Mouse (Mus musculus): ENCODE data around the gene Usp7. TPM values are rescaled to one million over a fixed set of nuclear protein-coding genes. Genes with fewer than 3 reads are reported as not detected.

The Usp7 gene
- polyA plus RNA-seq, 1 experiment from 2014 or later, result 32.8 TPM

DNA sequence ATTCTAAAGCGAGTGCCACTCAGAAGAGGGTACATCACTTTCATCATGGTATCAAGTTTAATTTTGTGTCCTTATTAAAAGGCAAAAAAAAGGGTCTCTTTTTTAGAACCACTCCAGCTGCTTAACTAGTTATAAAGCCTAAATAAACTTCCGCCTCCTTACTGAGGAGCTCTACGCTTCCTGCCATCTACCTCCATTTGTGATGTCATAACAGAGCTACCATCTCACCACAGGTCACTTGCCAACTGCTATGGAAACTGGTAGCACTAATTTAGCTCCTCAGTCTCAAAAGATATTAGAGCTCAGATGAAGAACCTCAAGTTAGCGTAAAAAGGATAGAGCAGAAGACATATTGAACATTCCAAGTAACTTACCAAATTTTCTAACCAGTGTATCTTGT is 71.7 kb downstream of the Usp7 start:
- DNase-seq (ENCODE audit: low spot score), result no peak

DNA sequence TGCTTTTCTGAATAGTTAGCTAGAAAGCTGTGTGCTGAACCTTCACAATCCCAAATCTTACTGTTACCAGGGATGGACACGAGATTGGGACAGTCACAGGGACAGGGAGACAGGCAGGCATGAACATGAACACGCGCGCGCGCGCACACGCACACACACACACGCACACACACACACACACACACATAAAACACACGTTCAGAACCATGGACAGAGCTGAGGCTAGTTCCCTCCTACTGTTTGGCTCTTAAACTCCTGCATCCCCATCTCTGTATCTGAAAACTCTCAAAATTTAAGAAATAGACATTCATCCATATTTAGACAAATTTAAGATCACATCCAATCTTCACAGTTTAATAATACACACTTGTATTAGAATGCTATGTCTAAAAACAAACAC is 74.4 kb downstream of the Usp7 start:
- H3K9me3 ChIP-seq (replicated peaks), result no peaks in the 10 kb centered on the region
- no peak overlapping the region for H3K4me3 ChIP-seq
- no peaks in the 10 kb centered on the region for H3K27me3 ChIP-seq (ENCODE audit: low read depth, poor library complexity, severe bottlenecking)
- WGBS, result 95% methylated on average over 10 of the region's 10 CpGs
- DNase-seq (ENCODE audit: low spot score), result no peak
- no peak overlapping the region for H3K27ac ChIP-seq
- peaks cover 8% of the 10 kb centered on the region for H3K4me1 ChIP-seq
- H3K36me3 ChIP-seq, result peaks cover 39% of the 10 kb centered on the region

More for the DNA sequence above, 71.7 kb downstream of the Usp7 start:
- H3K4me1 ChIP-seq, result peaks cover 8% of the 10 kb centered on the region
- H3K27me3 ChIP-seq (ENCODE audit: low read depth, poor library complexity, severe bottlenecking), result no peaks in the 10 kb centered on the region
- WGBS, result 93% methylated on average over 4 of the region's 4 CpGs
- H3K36me3 ChIP-seq, result peaks cover 12% of the 10 kb centered on the region
- no peak overlapping the region for H3K4me3 ChIP-seq
- no peaks in the 10 kb centered on the region for H3K9me3 ChIP-seq (replicated peaks)
- no peak overlapping the region for H3K27ac ChIP-seq

DNA sequence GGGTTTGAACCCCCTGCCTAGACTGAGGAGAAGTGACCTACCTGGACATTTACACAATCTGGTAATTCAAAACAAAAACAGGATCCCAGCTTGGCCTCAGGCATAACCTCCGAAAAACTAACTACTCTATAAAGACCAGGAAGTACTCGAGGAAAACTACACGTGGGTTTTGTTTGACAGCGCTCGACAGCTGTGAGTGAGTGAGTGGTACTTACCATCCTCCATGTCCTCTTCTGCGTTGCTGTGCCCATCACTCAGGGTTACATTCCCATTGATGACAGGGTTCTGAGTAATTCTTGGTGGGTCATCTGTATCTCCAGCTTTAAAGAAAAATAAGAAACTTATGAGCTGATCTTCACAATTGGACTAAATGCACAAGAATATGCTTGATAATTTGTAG is 75.8 kb downstream of the Usp7 start:
- Histone ChIP-seq H3K4me3 (no peak overlapping the region), H3K4me1 (peaks cover 8% of the 10 kb centered on the region), H3K9me3 (replicated peaks) (no peaks in the 10 kb centered on the region), H3K36me3 (peaks cover 51% of the 10 kb centered on the region), H3K27me3 (ENCODE audit: low read depth, poor library complexity, severe bottlenecking) (no peaks in the 10 kb centered on the region), H3K27ac (no peak overlapping the region)
- 75% methylated on average over 6 of the region's 6 CpGs for WGBS
- no peak for DNase-seq (ENCODE audit: low spot score)

DNA sequence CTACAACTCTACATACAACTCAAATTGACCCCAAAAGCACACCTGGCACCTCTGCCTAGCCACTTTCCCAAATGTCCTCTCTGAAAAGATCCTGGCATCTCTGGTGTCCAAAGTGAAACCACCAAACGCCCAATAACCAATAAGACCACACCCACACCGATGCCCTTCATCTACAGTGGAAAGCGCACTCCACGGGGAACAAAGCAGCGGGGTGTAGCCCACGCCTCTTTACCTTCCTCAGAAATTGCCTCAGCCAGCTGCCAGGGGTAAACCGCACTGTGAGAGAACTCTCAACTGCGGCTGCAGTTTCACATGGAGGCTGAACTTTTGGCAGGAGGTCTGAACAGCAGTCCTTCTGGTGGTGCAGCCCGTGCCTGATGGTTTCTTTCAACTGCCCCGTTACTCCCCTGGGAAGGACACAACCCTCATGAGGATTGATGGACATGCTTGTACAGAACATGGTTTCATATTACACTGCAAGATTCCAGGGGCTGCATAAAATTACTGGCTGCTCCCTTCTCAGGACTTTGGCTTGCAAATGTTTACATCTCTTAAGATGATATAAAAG is 76.5 kb downstream of the Usp7 start:
- Histone ChIP-seq H3K27me3 (ENCODE audit: low read depth, poor library complexity, severe bottlenecking) (no peaks in the 10 kb centered on the region), H3K36me3 (peaks cover 58% of the 10 kb centered on the region), H3K4me1 (peaks cover 8% of the 10 kb centered on the region), H3K4me3 (no peak overlapping the region), H3K27ac (no peak overlapping the region), H3K9me3 (replicated peaks) (no peaks in the 10 kb centered on the region)
- DNase-seq (ENCODE audit: low spot score), result no peak
- 75% methylated on average over 10 of the region's 10 CpGs for WGBS

DNA sequence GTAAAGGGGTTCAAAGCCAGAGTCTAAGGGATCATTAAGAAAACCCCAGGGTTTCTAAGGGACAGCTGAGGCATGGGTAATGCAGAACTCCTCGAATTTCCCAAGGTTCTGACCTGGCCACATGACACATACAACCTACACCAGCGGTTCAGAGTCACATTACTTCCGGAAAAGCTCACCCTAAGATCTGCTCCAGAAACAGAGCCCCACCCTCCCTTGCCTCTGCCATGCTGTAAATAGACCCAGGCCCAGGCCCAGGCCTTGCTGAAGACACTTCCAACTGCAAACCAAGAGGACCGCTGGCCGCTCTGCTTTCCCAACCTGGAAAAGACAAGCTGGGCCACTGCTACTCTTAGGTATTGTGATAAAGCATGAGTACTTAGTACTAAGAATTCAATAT is 77.3 kb downstream of the Usp7 start:
- Histone ChIP-seq H3K4me1 (peaks cover 8% of the 10 kb centered on the region), H3K4me3 (no peak overlapping the region), H3K27me3 (ENCODE audit: low read depth, poor library complexity, severe bottlenecking) (no peaks in the 10 kb centered on the region), H3K9me3 (replicated peaks) (no peaks in the 10 kb centered on the region), H3K36me3 (peaks cover 66% of the 10 kb centered on the region), H3K27ac (no peak overlapping the region)
- DNase-seq (ENCODE audit: low spot score), result no peak
- WGBS, result 91% methylated on average over 5 of the region's 5 CpGs

DNA sequence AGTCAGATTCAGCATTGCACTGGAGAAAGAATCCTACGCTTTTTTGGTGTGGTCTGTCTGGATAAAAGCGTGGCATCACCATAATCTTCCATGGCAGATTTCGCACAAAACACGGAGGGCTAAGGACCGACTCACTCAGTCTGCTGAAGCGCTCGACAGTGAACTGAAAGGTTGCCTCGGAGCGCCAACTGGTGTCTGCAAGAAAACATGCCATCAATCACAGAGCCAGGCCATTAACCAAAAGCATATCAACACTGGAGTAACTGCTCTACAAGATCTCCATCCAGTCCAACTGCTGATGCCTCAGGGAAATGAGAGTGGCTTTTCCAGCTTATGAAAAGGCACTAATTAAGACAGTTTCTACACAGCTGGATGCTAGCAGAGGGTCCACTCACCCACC is 80.1 kb downstream of the Usp7 start:
- WGBS, result 88% methylated on average over 9 of the region's 9 CpGs

DNA sequence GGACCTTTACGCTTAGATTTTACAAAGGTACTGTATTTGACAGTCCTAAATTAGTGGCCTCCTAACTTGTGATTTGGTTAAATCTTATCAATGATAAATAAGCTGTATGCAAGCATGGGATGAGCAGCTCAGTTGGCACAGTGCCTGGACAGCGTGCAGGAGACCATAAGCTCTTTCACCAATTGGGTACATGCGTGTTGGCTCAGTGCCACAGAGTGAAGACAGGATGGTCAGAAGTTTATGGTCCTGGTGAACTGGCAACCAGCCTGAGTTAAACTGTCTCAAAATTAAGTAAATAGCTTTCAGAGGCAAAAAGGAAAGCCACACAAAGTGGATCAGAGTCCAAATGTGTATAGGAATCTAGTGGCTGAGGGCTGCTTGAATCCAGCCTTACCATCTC is 91.5 kb downstream of the Usp7 start:
- no peak for DNase-seq (ENCODE audit: low spot score)
- H3K36me3 ChIP-seq, result peaks cover 100% of the 10 kb centered on the region
- H3K4me3 ChIP-seq, result no peak overlapping the region
- no peaks in the 10 kb centered on the region for H3K27me3 ChIP-seq (ENCODE audit: low read depth, poor library complexity, severe bottlenecking)
- no peaks in the 10 kb centered on the region for H3K4me1 ChIP-seq
- WGBS, result 97% methylated on average over 3 of the region's 3 CpGs
- no peak overlapping the region for H3K27ac ChIP-seq
- H3K9me3 ChIP-seq (replicated peaks), result no peaks in the 10 kb centered on the region

More for the DNA sequence above, 80.1 kb downstream of the Usp7 start:
- Histone ChIP-seq H3K27ac (no peak overlapping the region), H3K4me1 (peaks cover 8% of the 10 kb centered on the region), H3K27me3 (ENCODE audit: low read depth, poor library complexity, severe bottlenecking) (no peaks in the 10 kb centered on the region), H3K4me3 (no peak overlapping the region), H3K9me3 (replicated peaks) (no peaks in the 10 kb centered on the region), H3K36me3 (peaks cover 94% of the 10 kb centered on the region)
- DNase-seq (ENCODE audit: low spot score), result no peak

DNA sequence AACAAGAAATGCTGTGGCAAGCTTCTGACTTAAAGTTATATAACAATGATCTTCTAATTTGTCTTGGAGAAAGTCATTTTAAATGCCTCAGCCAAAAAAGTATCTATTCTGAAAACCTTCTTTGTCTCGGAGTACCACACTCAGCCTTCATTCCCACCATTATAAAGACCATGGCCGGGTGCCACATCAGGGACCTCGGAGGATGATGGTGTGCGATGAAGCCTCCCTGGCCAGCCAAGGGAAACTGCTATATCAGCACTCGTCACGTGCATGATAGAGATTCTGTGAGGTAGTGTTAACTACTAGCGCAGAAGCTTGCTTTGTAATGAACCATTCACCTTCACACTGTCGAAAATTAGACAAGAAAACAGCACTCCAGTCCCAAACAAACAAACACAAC is 92.6 kb downstream of the Usp7 start:
- Histone ChIP-seq H3K36me3 (peaks cover 100% of the 10 kb centered on the region), H3K4me1 (no peaks in the 10 kb centered on the region), H3K27ac (no peak overlapping the region), H3K9me3 (replicated peaks) (no peaks in the 10 kb centered on the region), H3K27me3 (ENCODE audit: low read depth, poor library complexity, severe bottlenecking) (no peaks in the 10 kb centered on the region), H3K4me3 (no peak overlapping the region)
- no peak for DNase-seq (ENCODE audit: low spot score)
- WGBS, result 94% methylated on average over 8 of the region's 8 CpGs

DNA sequence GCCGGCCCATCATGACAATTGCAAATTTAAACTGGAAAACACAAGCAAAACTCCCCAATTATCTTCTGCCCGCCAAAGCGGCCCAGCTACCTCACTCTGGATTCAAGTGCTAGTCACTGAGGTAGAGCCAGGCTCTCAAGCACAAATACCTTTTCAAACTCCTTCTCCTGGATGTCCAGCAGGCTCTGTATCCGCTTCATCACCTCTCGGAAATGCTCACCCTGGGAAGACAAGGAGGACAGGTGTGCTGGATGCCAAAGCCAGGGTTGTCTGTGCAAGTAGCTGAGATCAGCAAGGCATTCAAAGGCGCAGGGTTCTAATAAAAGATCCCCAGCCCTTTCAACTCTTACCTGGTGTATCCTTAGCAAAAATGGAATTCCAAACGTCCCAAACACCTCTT is 100.9 kb downstream of the Usp7 start:
- DNase-seq (ENCODE audit: low spot score), result no peak
- H3K27ac ChIP-seq, result no peak overlapping the region
- peaks cover 99% of the 10 kb centered on the region for H3K36me3 ChIP-seq
- H3K27me3 ChIP-seq (ENCODE audit: low read depth, poor library complexity, severe bottlenecking), result no peaks in the 10 kb centered on the region
- no peak overlapping the region for H3K4me3 ChIP-seq
- H3K9me3 ChIP-seq (replicated peaks), result no peaks in the 10 kb centered on the region
- no peaks in the 10 kb centered on the region for H3K4me1 ChIP-seq
- 92% methylated on average over 7 of the region's 7 CpGs for WGBS

DNA sequence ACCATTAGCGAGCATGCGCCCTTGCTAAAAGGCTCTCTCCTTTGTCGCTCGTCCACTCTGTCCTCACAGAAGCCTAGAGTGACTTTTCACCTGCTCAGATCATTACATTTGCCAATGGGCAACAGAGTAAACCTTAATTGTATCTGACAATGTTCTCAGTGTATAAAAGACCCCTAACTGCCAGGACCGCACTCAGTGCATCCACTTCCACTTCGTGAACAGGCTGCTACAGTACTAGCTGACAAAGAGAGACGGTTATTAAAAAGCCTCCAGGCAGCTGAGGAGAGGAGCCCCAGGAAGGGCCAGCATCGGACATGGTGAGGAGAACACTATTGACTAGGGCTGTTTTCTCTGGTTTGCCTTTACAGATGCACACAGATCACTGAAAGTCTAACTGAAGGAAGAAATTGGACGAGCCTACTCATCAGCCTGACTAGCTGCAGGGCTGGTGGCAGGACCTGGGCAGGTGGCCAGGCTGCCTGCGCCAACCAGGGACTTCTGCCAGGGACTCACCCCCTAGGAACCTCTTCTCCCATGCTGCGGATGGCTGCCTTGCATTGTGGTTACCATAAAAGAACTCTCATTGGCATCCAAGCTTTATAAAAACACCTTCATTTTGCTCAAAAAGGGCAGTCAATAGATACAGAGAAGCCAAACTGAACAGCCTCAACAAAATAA is 102.0 kb downstream of the Usp7 start:
- no peaks in the 10 kb centered on the region for H3K9me3 ChIP-seq (replicated peaks)
- H3K36me3 ChIP-seq, result peaks cover 89% of the 10 kb centered on the region
- no peak overlapping the region for H3K4me3 ChIP-seq
- no peak for DNase-seq (ENCODE audit: low spot score)
- no peaks in the 10 kb centered on the region for H3K4me1 ChIP-seq
- no peak overlapping the region for H3K27ac ChIP-seq
- no peaks in the 10 kb centered on the region for H3K27me3 ChIP-seq (ENCODE audit: low read depth, poor library complexity, severe bottlenecking)
- 95% methylated on average over 11 of the region's 11 CpGs for WGBS

DNA sequence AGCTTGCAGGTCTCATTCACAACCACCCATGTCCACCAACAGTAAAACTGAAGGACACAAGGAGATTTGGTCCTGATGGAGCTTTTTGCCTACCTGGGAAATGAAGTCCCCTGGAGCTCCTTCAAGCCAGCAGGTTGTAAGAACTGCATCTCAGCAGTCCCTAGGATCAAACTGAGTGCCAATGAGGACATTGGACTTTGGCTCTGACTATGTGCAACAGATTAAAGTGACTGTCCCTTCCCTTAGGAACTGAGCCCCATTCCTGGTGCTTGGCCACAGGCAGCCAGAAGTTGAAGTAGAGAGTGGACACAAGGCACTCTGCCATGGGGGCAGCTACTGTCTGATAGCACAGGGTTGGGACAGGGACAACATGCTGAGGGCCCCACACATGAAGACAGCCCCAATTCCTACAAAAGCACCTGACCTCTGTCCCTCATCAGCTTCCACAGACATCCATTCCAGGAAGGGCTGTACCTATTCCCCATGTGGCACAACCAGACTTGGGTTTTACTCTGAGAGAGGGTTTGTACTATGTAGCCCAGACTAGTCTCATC is 104.5 kb downstream of the Usp7 start:
- no peaks in the 10 kb centered on the region for H3K4me1 ChIP-seq
- no peaks in the 10 kb centered on the region for H3K9me3 ChIP-seq (replicated peaks)
- no peak overlapping the region for H3K4me3 ChIP-seq
- H3K27ac ChIP-seq, result no peak overlapping the region
- no peak for DNase-seq (ENCODE audit: low spot score)
- no peaks in the 10 kb centered on the region for H3K27me3 ChIP-seq (ENCODE audit: low read depth, poor library complexity, severe bottlenecking)
- H3K36me3 ChIP-seq, result peaks cover 73% of the 10 kb centered on the region

DNA sequence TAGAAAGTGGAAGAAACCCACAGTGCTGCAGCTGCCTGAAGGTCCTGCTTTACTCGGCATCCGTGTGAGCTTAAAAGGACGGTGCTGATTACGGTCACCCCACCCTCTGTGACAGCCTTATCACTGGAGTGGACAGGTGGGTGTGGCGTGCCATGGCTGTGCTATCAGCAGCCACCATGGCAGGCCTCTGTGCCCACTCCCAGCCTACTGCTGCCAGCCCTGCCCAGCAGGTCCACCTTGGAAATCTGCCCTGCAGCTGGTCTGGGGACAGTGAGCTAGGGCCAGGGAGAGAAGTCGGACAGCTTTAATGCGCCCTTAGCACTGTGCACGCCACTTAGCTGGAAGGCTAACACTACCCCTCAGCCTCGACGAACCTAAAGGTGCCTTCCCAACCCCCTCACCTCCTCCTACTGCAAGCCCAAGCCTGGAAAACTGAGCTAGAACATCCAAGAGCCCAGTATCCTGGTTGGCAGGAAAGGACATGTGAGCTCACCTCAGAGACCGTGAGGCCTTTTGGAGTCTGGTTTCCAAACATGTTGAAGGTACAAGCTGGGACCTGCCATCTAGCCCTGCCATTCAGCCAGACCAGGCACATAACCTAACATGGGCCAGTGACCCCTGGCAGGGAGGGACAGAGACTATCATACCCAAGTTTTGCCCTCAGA is 105.1 kb downstream of the Usp7 start:
- WGBS, result 82% methylated on average over 11 of the region's 11 CpGs
- no peak for DNase-seq (ENCODE audit: low spot score)
- Histone ChIP-seq H3K36me3 (peaks cover 66% of the 10 kb centered on the region), H3K27me3 (ENCODE audit: low read depth, poor library complexity, severe bottlenecking) (no peaks in the 10 kb centered on the region), H3K27ac (no peak overlapping the region), H3K4me3 (no peak overlapping the region), H3K4me1 (no peaks in the 10 kb centered on the region), H3K9me3 (replicated peaks) (no peaks in the 10 kb centered on the region)

DNA sequence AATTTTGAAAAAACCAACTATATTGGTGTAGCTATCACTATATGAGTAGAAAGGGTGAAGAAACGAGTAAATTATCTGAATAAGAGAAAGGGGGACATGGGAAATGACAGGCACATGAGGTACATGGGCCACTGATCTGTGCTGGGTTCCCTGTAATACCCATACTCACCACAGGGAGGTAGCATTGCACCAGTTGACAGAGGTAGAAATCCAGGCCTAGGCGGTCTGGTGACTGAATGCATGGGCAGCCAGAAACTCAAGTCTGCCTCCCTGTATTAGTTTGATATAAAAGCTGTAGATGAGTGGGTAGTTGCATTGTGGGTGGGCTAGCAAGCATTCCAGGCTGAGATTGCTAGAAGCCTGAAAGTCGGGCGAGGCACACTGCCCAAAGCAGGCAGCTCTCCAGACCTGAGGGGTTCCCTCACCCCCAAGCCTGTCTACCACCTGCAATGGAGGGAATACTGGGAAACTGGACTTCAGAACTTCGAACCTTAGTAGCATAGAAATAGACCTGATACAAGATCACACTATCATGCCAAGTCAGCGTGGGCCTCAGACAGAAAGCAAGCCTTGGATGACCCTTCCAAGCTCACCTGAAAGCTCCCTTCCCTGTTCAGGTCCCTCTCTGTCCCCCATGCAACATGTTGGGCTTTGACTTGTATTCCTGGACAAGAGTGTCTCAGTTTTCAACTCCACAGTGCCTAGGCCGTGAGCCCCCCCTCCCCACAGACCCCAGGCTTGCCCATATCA is 105.8 kb downstream of the Usp7 start:
- Histone ChIP-seq H3K9me3 (replicated peaks) (no peaks in the 10 kb centered on the region), H3K4me1 (no peaks in the 10 kb centered on the region), H3K27ac (no peak overlapping the region), H3K27me3 (ENCODE audit: low read depth, poor library complexity, severe bottlenecking) (no peaks in the 10 kb centered on the region), H3K36me3 (peaks cover 59% of the 10 kb centered on the region), H3K4me3 (no peak overlapping the region)
- peak; percentile 68 for DNase-seq (ENCODE audit: low spot score)
- WGBS, result 64% methylated on average over 7 of the region's 7 CpGs

All from limb, embryonic 10.5 days (tissue).